Mouse (Mus musculus) myocyte (in vitro differentiated cells): Measurements from ENCODE around the gene I0C0044D17Rik.

Experiments
- CEBPB ChIP-seq: IDR thresholded peaks from 2 replicates; pipeline ENCODE4 v1.6.1; 2011; ENCODE audit warnings: mild to moderate bottlenecking, moderate library complexity; ENCODE audit not compliant: poor library complexity, insufficient read depth, severe bottlenecking
- E2F4 ChIP-seq: IDR thresholded peaks from one replicate; pipeline ENCODE4 v1.6.1; 2011; ENCODE audit warnings: mild to moderate bottlenecking, control low read depth, moderate library complexity; ENCODE audit not compliant: insufficient read depth
- MAX ChIP-seq: IDR thresholded peaks from one replicate; pipeline ENCODE4 v1.6.1; 2011; ENCODE audit warnings: low read depth, mild to moderate bottlenecking, control low read depth
- MYOD1 ChIP-seq, 3 experiments: IDR thresholded peaks; one replicate each; pipeline ENCODE4 v1.6.1; 2011; ENCODE audit warnings: control low read depth in 2 of 3, low read depth in 2 of 3, mild to moderate bottlenecking in 2 of 3, moderate library complexity in 1 of 3; ENCODE audit not compliant: insufficient read length in 2 of 3, control insufficient read depth in 1 of 3
- MYOG ChIP-seq, 3 experiments: IDR thresholded peaks; one replicate each; pipeline ENCODE4 v1.6.1; 2011; ENCODE audit warnings: control low read depth in 2 of 3, low read depth in 2 of 3, mild to moderate bottlenecking in 2 of 3; ENCODE audit not compliant: insufficient read length in 2 of 3, control insufficient read depth in 1 of 3, insufficient read depth in 1 of 3
- POLR2A ChIP-seq: IDR thresholded peaks from one replicate; pipeline ENCODE4 v1.6.1; 2011; ENCODE audit warnings: low read depth, mild to moderate bottlenecking, control low read depth, moderate library complexity; ENCODE audit not compliant: insufficient read length
- POLR2AphosphoS2 ChIP-seq: IDR thresholded peaks from one replicate; pipeline ENCODE4 v1.6.1; 2011; ENCODE audit warnings: low read depth, control low read depth; ENCODE audit not compliant: insufficient read length
- REST ChIP-seq: IDR thresholded peaks from one replicate; pipeline ENCODE4 v1.6.1; 2011; ENCODE audit warnings: mild to moderate bottlenecking, control low read depth, moderate library complexity; ENCODE audit not compliant: insufficient read depth, insufficient read length
- TCF12 ChIP-seq: IDR thresholded peaks from one replicate; pipeline ENCODE4 v1.6.1; 2011; ENCODE audit warnings: mild to moderate bottlenecking, control low read depth; ENCODE audit not compliant: poor library complexity, insufficient read depth, severe bottlenecking
- TCF3 ChIP-seq: IDR thresholded peaks from one replicate; pipeline ENCODE4 v1.6.1; 2011; ENCODE audit warnings: low read depth, control low read depth; ENCODE audit not compliant: insufficient read length
- USF1 ChIP-seq: IDR thresholded peaks from one replicate; pipeline ENCODE4 v1.6.1; 2011; ENCODE audit warnings: low read depth, mild to moderate bottlenecking, control low read depth, moderate library complexity

DNA sequence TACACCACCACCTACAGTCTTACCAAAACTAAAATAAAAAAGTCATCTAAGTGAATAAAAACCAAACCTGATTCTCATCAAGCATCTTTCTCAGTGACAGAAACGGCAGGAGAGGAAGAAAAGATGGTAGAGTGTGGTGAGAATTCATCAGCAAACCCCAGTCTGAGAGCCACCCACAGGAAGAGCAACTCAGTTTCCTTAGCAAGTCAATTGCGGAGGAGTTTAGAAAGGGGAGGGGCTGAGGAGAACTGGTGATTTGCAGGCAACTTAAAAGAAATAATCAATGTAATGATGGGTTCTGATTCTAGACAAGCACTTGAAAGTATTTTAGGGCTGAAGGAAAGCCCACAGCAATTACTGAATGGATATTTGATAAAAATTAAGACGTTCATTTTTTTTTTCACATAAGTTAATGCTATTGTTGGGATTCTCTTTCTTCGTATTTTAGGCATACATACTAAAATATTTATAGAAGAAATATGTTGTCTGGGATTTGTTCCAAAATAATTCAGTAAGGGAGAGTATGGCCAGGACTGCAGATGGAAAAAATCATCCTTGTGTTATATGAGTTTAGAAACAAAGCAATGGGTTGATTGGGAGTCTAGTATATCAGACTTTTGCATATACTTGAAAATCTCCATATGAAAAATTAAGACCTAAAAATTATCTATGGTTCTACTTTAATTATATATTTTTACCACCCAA, 34.7 kb upstream of the I0C0044D17Rik start:
- TF ChIP-seq MYOD1 (IDR thresholded peaks at IDR 0.05; ENCODE audit: control insufficient read depth in 1 of 3, insufficient read length in 2 of 3, low read depth in 2 of 3) (no peak), POLR2A (no peak), CEBPB (no peak), MAX (no peak), USF1 (no peak), E2F4 (no peak), POLR2AphosphoS2 (no peak), TCF3 (no peak), TCF12 (no peak), MYOG (IDR thresholded peaks at IDR 0.05; ENCODE audit: control insufficient read depth in 1 of 3, insufficient read depth in 1 of 3, insufficient read length in 2 of 3, low read depth in 2 of 3) (no peak), REST (no peak)
